Mouse (Mus musculus) right cerebral cortex, postnatal 10 days (tissue): Measurements from ENCODE around the gene Frmd5.
"Not testable (repeated sequence)": the region's sequence is repeated elsewhere in the genome, so short reads cannot be mapped to it uniquely, and the experiment has no call there.

Experiments
- DNase-seq, 2 experiments: peaks; one replicate each; pipeline ENCODE4 v3.0.0; 2021; ENCODE audit warnings: low spot score in 2 of 2

The Frmd5 gene

GRCm38 (mm10) chr2:121806959-121807653 lies at the start of gene Frmd5:
Frmd5 (minus strand) TSS chr2:121807087.
- peak; percentile 97 for DNase-seq

DNA sequence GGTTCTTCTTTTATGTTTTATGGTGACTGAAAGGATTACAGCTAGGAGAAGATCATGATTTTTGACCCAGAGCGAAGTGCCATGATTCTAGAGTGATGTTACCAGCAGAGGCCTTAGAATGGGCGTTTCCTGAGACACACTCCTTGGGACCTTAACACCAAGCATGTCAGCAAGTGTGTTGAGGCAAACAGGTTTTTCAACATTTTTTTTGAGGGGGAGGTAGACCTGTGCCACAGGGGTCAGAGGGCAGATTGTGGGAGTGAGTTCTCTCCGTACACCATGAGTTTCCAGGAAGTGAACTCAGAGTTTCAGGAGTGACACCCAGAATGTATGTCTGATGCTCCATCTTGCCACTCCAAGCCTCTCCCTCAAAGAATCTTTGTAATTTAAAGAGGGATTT lies 47.1 kb upstream of the Frmd5 start:
- no peak for DNase-seq

GRCm38 (mm10) chr2:121852045-121852444 lies 45.2 kb upstream of the Frmd5 start:
- DNase-seq: no peak

GRCm38 (mm10) chr2:121846050-121846449 lies 39.2 kb upstream of the Frmd5 start:
- no peak for DNase-seq

- no peak for DNase-seq
Measured at GRCm38 (mm10) chr2:121842249-121842648, 35.4 kb upstream of the Frmd5 start.

GRCm38 (mm10) chr2:121841453-121841852 lies 34.6 kb upstream of the Frmd5 start:
- no peak for DNase-seq

- DNase-seq: no peak
Measured at GRCm38 (mm10) chr2:121834926-121835325, 28.0 kb upstream of the Frmd5 start.

DNA sequence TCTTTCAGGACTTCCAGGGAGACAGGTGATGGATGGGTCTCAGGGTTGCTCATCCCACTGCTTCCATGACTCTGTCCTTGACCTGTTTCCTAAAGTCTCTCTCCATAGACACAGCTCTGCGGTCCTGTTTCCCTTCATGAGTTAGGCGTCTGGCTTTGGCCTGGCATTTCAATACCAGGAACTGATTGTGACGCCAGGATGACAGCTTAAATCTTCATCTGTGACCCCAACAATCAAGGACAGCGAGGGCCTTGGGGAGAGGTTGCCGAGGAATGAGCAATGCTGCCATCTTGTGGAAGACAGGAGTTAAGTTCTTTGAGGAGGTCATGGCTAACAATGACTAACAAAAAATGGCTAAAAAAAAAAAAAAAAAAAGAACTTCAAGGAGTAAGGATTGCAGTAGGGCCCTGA lies 25.6 kb upstream of the Frmd5 start:
- peak; percentile 65 to 66 for DNase-seq

DNA sequence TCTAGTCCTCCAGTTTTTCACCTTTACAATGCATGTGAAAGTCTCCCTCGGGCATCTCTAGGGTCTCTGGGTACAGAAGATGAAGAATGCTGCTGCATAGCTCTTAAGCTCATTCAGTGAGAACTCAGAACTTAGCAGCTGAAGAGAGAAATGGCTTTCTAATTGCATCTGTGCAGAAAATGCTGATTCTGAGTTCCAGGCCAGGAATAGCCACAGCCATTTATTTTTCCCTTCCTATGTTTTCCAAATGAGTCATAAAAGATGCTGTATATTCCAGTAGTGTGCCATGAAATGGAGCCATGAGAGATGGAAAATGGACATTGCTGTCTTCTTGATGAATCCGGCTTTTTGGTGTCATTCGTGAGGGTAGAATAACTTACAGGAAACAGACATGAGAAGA lies 21.5 kb upstream of the Frmd5 start:
- no peak for DNase-seq

DNA sequence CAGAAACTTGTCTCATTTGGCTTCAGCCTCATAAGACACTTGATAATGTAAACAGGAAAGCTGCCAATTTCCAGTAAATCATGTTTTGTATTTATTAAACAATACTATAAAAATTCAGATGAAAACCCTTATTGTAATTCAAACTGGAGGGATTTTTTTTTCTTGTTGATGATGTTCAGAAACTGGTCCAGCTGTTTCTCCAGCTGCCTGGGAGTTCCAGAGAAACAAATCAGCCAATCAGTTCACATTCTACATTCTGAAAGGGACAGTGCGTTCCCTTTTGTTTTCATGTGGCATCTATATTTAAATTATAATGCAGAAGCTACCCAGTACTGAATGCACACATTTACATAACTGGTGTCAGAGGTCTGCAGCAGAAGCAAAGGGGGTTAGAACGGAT lies 19.3 kb upstream of the Frmd5 start:
- DNase-seq: no peak

DNA sequence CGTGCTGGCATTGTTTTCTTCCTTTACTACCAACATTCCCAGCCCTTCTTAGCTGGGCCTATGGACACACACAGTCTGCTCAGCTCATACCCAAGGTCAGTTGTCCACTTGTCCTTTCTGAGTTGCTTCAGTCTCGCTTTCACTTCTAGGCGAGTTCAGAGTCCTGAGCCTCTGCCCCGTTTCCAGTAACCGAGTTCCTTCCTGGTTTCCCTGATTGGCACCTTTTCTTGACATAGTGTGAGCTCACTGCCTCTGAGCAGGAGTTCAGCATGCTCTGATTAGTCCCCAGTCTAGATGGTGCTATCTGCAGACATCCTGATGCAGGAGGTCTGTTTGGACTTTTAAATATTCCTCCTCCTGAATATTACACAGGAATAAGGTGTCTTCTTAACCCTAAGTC lies 17.8 kb upstream of the Frmd5 start:
- DNase-seq: no peak

- DNase-seq: no peak
Measured at GRCm38 (mm10) chr2:121821787-121822186, 14.9 kb upstream of the Frmd5 start.

DNA sequence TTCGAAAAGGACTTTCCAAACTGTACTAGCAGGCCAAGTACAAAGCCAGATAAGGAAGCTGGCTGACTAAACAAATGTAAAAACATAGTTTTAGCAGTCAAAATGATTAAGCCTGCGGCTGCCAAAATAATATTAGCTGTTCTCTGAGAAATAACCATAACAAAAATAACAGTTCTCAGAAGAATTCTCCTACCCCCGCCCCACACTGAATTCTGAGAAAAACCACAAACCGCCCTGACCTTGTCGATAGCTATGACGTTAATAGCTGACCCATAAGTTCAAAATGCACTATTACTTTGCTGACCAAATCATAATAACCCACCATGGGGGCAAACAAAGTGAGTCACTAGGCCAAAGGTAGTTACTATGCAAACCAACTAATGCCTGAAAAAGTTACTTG lies 4.0 kb upstream of the Frmd5 start:
- not testable (repeated sequence) for DNase-seq

DNA sequence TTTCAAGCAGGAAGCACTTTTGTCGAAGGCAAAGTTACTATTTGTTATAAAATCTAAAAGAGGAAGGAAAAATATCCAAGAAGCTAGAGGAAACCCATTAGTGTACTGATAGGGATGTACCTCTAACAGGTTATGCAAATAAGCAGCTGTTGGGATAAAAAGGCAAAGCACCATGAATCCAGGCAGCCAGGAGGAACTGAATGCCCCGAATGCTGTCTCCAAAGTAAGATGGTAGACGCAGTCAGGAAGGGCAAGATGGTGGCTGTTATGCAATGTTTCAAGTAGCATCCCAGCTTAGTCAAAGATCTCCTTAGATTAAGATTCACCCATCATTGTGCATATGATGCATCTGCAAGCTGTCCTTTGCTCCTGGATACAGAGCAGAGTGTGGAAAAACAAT lies 2.2 kb upstream of the Frmd5 start:
- no peak for DNase-seq

GRCm38 (mm10) chr2:121806171-121806943 lies 530 bp downstream of the Frmd5 start:
- peak; percentile 54 for DNase-seq

- DNase-seq: no peak
Measured at GRCm38 (mm10) chr2:121799051-121799450, 7.8 kb downstream of the Frmd5 start.

GRCm38 (mm10) chr2:121795995-121796394 lies 10.9 kb downstream of the Frmd5 start:
- DNase-seq: no peak

DNA sequence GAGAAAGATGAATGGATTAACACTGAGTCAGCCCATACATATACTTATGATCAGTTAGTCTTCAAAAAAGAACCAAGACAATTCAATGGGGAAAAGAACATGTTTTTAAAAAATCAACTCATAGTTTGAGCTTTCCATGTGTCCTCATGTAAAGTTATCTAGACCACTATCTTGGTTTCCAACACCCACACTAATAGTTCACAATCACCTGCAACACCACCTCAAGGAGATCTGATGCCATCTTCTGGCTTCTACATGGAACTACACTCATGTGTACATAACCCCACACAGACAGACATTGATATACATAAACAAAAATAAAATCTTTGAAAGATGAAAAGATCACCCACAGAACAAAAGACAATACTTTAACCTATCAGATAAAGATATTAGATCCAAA lies 17.1 kb downstream of the Frmd5 start:
- DNase-seq: no peak

DNA sequence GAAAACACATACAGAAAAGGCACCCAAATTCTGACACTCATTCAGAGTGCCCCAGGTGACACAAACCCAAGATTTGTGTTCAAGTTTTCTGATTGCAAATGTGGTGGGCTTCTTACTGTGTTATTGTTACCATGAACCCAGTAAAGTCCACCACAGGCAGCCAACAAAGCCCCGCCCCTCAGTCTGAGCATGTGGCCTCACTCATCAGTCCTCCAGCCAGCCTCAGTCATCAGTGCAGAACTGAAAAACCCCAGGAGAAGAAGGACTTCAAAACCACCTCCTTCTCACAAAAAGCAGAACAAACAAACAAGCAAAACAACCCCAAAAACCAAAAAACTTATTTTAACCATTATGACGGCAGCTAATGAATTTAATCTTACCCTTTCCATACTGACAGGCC lies 18.5 kb downstream of the Frmd5 start:
- no peak for DNase-seq

GRCm38 (mm10) chr2:121787767-121788166 lies 19.1 kb downstream of the Frmd5 start:
- DNase-seq: no peak

GRCm38 (mm10) chr2:121787271-121787670 lies 19.6 kb downstream of the Frmd5 start:
- no peak for DNase-seq

GRCm38 (mm10) chr2:121776219-121776618 lies 30.7 kb downstream of the Frmd5 start:
- DNase-seq: no peak

DNA sequence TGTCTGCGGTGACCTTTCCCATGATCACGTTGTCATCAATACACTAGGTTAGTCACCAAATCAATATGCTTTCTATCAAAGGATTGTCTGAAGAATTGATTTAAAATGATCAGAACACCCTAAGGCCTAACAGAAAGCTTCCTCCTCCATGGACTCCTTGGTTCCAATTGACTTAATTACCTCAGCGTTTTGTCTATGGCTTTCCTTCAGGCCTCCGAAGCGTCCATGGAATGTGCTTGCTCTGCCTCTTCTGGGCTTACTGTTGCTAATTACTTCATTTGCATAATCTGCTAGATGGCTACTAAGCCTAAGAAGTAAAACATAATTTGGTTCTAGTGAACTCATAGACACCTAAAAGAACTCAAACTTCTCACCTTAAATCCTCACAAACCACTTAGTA lies 42.0 kb downstream of the Frmd5 start:
- peak in 1 of 2 experiments; percentile 9 for DNase-seq
